Mouse (Mus musculus): Measurements from ENCODE around the gene Tmem259. TPM values are rescaled to one million over a fixed set of nuclear protein-coding genes. Genes with fewer than 3 reads are reported as not detected.

The Tmem259 gene
- total and polyA plus RNA-seq, 2 experiments, result 35.7 to 259 TPM

DNA sequence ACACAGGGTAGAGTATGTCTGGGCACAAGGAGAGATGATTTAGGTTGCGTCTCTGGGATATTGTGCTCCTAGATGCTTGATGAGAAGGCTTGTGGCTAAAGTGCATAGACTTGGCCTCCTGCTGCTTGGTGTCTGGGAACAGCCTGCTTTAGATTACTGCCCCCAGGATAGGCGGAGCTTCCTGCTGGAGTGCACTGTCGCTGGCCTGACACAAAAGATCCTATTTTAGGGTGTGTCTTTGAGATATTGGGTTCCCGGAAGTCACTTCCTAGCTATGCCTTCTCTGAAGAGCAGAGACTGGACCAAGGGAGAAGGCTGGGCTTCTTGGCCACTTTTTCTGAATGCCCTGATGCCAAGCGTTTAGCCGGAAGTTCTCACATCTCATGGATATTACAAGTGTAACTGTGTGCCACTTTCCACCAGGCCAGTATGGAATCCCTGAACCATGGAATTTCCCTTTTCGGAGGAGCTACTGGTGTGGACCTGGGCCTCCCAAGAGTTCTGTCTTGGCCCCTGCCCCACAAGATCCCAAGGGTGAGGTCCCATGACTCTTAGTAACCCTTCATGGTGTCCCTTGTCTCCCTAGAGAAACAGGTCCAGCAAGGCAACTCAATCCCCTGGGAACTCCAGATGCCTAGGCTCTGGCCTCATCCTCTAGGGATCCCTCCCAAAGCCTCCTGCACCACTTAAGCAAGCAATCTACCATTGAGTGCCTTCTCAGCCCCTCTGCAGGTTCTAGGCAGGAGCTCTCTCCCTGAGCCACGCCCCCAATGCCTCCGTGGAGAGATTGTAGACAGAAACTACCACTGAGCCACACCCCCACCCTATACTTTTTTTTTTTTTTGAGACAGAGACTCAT lies 19.5 kb upstream of the Tmem259 start:
- no peaks in the 10 kb centered on the region for H3K4me1 ChIP-seq (ENCODE audit: control insufficient read depth, insufficient read depth, low read length)
- H3K27ac ChIP-seq (replicated peaks; ENCODE audit: insufficient read depth, low read depth, low read length), result peak overlapping the region; percentile 34

DNA sequence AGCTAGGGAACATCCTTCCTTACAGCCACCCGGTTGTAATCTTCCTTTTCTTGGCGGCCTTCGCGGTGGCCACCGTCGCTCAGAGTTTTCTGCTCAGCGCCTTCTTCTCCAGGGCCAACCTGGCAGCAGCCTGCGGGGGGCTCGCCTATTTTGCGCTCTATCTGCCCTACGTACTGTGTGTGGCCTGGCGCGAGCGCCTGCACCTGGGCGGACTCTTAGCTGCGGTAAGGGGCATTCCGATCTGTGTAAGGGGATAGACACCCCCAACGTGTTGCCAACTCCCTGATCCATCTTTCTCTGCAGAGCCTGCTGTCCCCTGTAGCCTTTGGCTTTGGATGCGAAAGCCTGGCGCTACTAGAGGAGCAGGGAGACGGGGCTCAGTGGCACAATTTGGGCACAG lies 18.7 kb upstream of the Tmem259 start:
- no peak overlapping the region; the same call in 1 of the 2 replicates for H3K27ac ChIP-seq (replicated peaks; ENCODE audit: insufficient read depth, low read depth, low read length)
- H3K4me3 ChIP-seq (ENCODE audit: insufficient read depth, low read depth, low read length), result no peak overlapping the region
- DNase-seq (ENCODE audit: extremely low read depth, low read depth, low spot score), result no peak
- TF ChIP-seq POLR2A (IDR thresholded peaks at IDR 0.05; ENCODE audit: extremely low read depth, insufficient read depth, low read length), result no peak
- TF ChIP-seq CTCF (IDR thresholded peaks at IDR 0.05; ENCODE audit: low read depth, low read length), result no peak
- H3K27me3 ChIP-seq (ENCODE audit: control insufficient read depth, insufficient read depth, low read length), result no peaks in the 10 kb centered on the region
- H3K4me1 ChIP-seq (ENCODE audit: control insufficient read depth, insufficient read depth, low read length), result no peaks in the 10 kb centered on the region
- no peaks in the 10 kb centered on the region for H3K36me3 ChIP-seq (ENCODE audit: control insufficient read depth, insufficient read depth, low read length)
- no peaks in the 10 kb centered on the region for H3K79me2 ChIP-seq (ENCODE audit: control insufficient read depth, insufficient read depth, low read length)
- H3K9ac ChIP-seq (ENCODE audit: low read depth, low read length), result no peak overlapping the region
- WGBS, result 45% methylated on average over 21 of the region's 21 CpGs

More for the DNA sequence above, 19.5 kb upstream of the Tmem259 start:
- Histone ChIP-seq H3K27me3 (ENCODE audit: control insufficient read depth, insufficient read depth, low read length) (no peaks in the 10 kb centered on the region), H3K4me3 (ENCODE audit: insufficient read depth, low read depth, low read length) (no peak overlapping the region), H3K36me3 (ENCODE audit: control insufficient read depth, insufficient read depth, low read length) (no peaks in the 10 kb centered on the region), H3K79me2 (ENCODE audit: control insufficient read depth, insufficient read depth, low read length) (no peaks in the 10 kb centered on the region), H3K9ac (ENCODE audit: low read depth, low read length) (no peak overlapping the region)
- TF ChIP-seq CTCF (IDR thresholded peaks at IDR 0.05; ENCODE audit: low read depth, low read length) (no peak), POLR2A (IDR thresholded peaks at IDR 0.05; ENCODE audit: extremely low read depth, insufficient read depth, low read length) (no peak)
- 60% methylated on average over 9 of the region's 9 CpGs for WGBS
- no peak for DNase-seq (ENCODE audit: extremely low read depth, low read depth, low spot score)

DNA sequence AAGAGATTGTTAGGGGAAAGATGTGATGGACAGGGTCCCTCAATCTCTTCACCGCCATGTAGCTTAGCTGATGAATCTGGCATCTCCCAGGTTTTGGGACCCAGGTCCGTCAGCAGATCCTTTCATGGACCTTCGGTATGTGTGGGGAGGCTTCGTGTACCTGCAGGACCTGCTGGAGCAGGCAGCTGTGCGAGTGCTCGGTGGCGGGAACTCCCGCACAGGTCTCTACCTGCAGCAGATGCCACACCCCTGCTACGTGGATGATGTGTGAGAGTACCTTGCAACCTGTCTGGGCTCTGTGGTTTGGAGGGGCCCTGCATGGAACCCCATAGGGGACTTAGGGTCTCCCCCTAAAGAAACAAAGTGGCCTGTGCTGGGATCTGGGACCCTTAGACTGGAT lies 17.8 kb upstream of the Tmem259 start:
- no peak overlapping the region for H3K27ac ChIP-seq (replicated peaks; ENCODE audit: insufficient read depth, low read depth, low read length)
- no peak overlapping the region for H3K9ac ChIP-seq (ENCODE audit: low read depth, low read length)
- no peaks in the 10 kb centered on the region for H3K79me2 ChIP-seq (ENCODE audit: control insufficient read depth, insufficient read depth, low read length)
- no peak for DNase-seq (ENCODE audit: extremely low read depth, low read depth, low spot score)
- no peaks in the 10 kb centered on the region for H3K4me1 ChIP-seq (ENCODE audit: control insufficient read depth, insufficient read depth, low read length)
- 82% methylated on average over 9 of the region's 9 CpGs for WGBS
- no peaks in the 10 kb centered on the region for H3K27me3 ChIP-seq (ENCODE audit: control insufficient read depth, insufficient read depth, low read length)
- TF ChIP-seq POLR2A (IDR thresholded peaks at IDR 0.05; ENCODE audit: extremely low read depth, insufficient read depth, low read length) (no peak), CTCF (IDR thresholded peaks at IDR 0.05; ENCODE audit: low read depth, low read length) (no peak)
- no peak overlapping the region for H3K4me3 ChIP-seq (ENCODE audit: insufficient read depth, low read depth, low read length)
- H3K36me3 ChIP-seq (ENCODE audit: control insufficient read depth, insufficient read depth, low read length), result no peaks in the 10 kb centered on the region

DNA sequence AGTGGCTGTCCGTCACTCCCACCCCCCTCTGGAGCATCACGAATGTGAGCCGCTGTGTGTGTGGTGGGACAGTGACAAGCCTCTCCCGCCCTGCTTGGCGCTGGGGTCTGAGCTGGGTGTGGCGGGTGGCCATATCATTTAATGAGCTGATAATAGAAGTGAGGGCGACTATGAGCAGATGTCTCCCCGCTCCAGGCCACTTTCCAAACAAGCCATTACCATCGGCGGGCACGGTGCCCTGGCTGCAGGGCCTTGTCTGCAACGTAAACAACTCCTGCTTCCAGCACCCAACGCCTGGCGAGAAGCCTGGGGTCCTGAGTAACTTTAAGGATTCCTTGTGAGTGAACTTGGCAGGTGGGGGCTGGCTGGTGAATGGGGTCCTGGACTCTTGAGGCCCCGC lies 13.7 kb upstream of the Tmem259 start:
- Histone ChIP-seq H3K27me3 (ENCODE audit: control insufficient read depth, insufficient read depth, low read length) (no peaks in the 10 kb centered on the region), H3K79me2 (ENCODE audit: control insufficient read depth, insufficient read depth, low read length) (no peaks in the 10 kb centered on the region), H3K36me3 (ENCODE audit: control insufficient read depth, insufficient read depth, low read length) (no peaks in the 10 kb centered on the region), H3K4me3 (ENCODE audit: insufficient read depth, low read depth, low read length) (no peak overlapping the region), H3K4me1 (ENCODE audit: control insufficient read depth, insufficient read depth, low read length) (no peaks in the 10 kb centered on the region), H3K27ac (replicated peaks; ENCODE audit: insufficient read depth, low read depth, low read length) (no peak overlapping the region), H3K9ac (ENCODE audit: low read depth, low read length) (no peak overlapping the region)
- no peak for TF ChIP-seq CTCF (IDR thresholded peaks at IDR 0.05; ENCODE audit: low read depth, low read length)
- TF ChIP-seq POLR2A (IDR thresholded peaks at IDR 0.05; ENCODE audit: extremely low read depth, insufficient read depth, low read length), result no peak
- no peak for DNase-seq (ENCODE audit: extremely low read depth, low read depth, low spot score)
- WGBS, result 28% methylated on average over 15 of the region's 15 CpGs

DNA sequence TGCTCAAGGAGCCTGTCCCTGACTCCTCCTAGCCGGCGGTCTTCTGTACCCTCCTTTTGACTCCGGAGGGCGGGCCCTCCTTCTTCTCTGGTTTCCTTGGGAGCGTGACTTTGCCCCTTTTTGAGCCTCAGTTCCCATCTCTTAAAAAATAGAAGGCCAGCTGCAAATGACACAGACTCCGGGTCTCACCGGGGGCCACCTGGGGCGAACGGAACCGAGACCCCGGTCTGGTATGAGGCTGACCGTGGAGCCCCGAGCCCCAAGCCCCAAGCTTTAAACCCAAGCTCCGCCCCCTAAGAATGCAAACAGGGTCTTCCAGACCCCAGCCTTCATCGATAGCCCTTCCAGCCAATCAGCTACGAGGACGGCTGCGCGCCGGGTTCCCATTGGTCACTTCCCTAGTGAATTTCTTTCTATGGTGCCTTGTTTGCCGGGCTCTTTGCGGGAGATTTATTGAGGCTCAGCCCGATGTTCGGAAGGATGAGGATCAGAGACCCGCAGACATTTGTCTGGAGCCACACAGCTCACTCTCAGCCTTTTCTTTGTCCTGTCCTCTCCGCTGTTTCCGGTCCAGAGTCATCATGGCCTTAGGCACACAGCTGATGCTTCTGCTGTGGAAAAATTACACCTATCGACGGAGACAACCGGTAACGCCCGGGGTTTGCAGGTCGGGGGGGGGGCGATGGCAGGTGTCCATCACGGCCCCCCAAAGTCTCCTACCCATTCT lies 13.1 kb upstream of the Tmem259 start:
- H3K79me2 ChIP-seq (ENCODE audit: control insufficient read depth, insufficient read depth, low read length), result no peaks in the 10 kb centered on the region
- TF ChIP-seq CTCF (IDR thresholded peaks at IDR 0.05; ENCODE audit: low read depth, low read length) (no peak), POLR2A (IDR thresholded peaks at IDR 0.05; ENCODE audit: extremely low read depth, insufficient read depth, low read length) (no peak)
- H3K4me3 ChIP-seq (ENCODE audit: insufficient read depth, low read depth, low read length), result peak overlapping the region; percentile 66
- no peaks in the 10 kb centered on the region for H3K27me3 ChIP-seq (ENCODE audit: control insufficient read depth, insufficient read depth, low read length)
- H3K9ac ChIP-seq (ENCODE audit: low read depth, low read length), result peak overlapping the region; percentile 68; the same call in 1 of the 2 replicates
- H3K27ac ChIP-seq (replicated peaks; ENCODE audit: insufficient read depth, low read depth, low read length), result no peak overlapping the region
- no peaks in the 10 kb centered on the region for H3K4me1 ChIP-seq (ENCODE audit: control insufficient read depth, insufficient read depth, low read length)
- no peak for DNase-seq (ENCODE audit: extremely low read depth, low read depth, low spot score)
- WGBS, result 2% methylated on average over 35 of the region's 35 CpGs
- no peaks in the 10 kb centered on the region for H3K36me3 ChIP-seq (ENCODE audit: control insufficient read depth, insufficient read depth, low read length)
